Mouse (Mus musculus): ENCODE results near the gene Polr1a. TPM values are rescaled to one million over a fixed set of nuclear protein-coding genes. Genes with fewer than 3 reads are reported as not detected.
"Not testable (repeated sequence)": the region's sequence is repeated elsewhere in the genome, so short reads cannot be mapped to it uniquely, and the experiment has no call there.

Gene Polr1a
- total RNA-seq (2021) = 10 to 100 TPM; 35.7 to 44.8 TPM
- long read RNA-seq, experiment 1, partial matches to known transcripts = 13 of 16 reads
- long read RNA-seq, experiment 1, other reads (novel, unspliced or antisense) = 3 of 16 reads
- long read RNA-seq, experiment 2, full-length matches to known transcripts = 1 of 22 reads
- long read RNA-seq, experiment 2, partial matches to known transcripts = 18 of 22 reads
- long read RNA-seq, experiment 2, other reads (novel, unspliced or antisense) = 3 of 22 reads

DNA sequence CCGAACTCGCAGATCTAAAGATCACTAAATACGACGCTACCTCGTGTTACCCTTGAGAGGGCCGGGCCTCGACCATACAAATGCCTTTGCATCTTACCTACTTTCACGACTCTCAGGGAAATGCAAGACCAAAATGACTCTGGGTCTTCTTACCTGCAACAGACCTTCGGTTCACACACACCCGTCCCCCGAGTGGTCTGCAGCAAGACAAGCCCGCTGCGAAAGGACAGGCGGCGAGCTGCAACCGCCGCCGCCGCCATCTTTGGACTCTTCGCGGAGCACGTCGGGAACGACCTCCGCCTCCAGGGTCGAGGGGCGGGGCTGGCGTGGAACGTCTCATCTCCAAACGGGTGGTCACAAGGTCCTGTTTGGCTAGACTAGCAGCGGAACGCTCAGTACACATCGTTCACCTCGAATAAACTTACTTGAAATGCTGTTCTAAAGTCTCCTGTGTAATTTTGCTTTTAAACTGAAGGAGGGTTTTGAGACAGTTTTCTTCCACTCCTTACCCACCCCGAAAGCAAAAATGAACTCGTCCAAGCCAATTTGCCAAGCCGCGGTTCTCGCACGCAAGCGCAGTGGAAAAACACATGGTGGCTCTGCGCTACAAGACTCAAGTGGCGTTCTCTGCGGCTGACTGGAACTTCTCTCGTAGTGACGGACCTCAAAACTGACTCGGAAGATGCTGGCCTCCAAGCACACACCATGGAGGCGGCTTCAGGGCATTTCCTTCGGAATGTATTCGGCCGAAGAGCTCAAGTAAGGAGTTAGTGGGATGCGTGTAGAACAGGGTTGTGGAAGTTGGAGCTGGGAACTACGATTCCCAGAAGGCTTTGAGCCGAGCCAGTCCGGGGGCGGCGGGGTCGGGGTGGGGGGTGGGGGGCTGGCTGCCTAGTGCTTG lies at the start of gene Polr1a, which contains the start of gene Ptcd3:
Gene Polr1a (plus strand): TSS at position 573 of the 901 bp plus-strand sequence.
Gene Ptcd3 (minus strand): TSS at position 270 of the 901 bp plus-strand sequence.
- peak; percentile 89 to 94 for DNase-seq (ENCODE audit: low spot score in 2 of 2)

DNA sequence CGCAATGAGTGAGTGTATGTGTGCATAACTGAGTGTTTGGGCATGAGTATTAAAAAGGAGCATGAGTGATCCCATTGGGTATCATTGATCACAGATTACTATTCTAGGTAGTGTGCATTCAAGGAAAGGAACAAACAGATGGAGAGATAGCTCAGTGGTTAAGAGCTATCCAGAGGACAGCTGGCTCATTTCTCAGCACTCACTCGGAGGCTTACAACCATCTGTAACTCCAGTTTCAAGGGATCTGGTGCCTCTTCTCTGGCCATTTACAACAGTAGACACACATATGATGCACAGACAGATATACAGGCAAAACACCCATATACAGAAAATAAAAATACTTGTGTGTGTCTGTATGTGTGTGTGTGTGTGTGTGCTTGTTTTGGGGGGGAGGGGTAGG lies 41.1 kb upstream of the Polr1a start:
- DNase-seq (ENCODE audit: low spot score in 2 of 2) = no peak

DNA sequence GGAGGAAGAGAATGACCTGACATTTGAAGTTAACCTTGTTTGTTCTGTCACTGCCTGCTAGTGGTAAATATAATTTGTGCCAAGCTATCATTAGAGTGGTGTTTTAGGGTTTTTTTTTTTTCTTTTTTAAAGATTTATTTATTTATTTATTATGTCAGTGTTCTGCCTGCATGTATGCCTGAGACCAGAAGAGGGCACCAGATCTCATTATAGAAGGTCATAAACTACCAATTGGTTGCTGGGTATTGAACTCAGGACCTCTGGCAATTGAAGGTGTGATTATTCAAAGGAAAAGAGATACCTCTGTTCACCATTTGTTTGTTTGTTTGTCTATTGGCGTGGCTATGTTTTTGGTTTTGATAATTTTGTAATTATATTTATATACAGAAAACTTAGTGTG lies 40.0 kb upstream of the Polr1a start:
- no peak for DNase-seq (ENCODE audit: low spot score in 2 of 2)

DNA sequence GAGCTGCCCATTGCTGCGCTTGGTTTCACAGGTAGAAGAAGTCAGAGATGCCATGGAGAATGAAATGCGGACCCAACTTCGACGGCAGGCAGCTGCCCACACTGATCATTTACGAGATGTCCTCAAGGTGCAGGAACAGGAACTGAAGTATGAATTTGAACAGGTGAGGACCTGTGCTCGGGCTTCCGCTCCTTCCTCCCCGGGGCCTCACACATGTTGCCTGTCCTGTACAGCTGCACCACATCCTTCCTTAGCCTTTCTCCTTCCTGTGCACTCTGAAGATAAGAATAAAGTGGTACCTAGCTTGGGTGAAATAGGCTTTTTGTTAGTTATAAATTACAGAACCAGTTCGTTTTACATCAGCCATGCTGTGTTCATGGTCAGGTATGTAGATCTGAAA lies 37.5 kb upstream of the Polr1a start:
- DNase-seq (ENCODE audit: low spot score in 2 of 2) = no peak

DNA sequence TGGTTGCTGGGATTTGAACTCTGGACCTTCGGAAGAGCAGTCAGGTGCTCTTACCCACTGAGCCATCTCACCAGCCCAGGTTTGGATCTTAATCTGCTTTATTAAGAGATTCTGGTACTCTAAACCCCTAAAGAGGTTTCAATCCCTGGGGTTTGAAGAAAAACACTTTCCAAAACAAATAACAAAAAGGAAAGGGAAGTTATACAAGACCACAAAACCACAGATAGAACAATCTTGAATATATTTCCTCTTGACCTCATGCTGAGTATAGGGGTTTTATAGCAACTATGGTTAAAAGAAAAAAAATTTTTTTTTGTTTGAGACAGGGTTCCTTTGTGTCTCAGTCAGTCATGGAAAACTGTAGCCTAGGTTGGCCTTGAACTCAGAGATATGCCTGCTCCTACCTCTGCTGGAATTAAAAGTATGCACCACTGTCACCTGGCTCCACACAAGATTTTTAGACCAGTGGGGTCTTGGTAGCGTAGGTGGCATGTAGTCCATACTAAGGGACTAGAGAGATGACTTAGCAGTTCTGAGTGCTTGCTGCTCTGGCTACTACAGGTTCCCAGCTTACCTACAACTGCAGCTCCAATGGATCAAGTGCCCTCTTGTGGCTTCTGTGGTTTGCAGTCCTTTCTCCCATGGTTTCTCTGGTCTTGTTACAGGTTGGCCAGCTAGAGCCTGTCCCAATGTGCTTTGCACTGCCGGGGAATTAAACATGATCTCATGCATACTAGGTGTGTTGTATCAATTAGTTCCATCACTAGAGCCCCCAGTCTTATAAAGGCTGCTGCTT lies 30.7 kb upstream of the Polr1a start:
- no peak for DNase-seq (ENCODE audit: low spot score in 2 of 2)

DNA sequence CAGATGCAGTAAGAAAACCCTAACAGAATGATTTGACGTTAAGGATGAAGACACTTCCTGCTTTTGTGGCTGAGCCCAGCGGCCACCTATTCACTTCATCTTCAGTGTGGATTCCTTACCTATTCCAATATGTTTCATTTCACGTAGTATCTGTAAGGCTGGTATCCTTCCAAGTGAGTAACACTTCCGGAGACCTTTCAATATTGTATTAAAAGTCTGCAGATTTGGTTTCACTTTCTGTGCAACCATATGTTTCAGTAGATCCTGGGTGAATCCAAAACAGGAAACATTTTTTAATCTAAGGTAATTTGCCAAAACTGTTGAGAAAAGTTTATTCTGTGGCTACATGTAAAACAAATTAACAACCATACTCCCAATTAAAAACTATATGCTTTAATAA lies 15.6 kb upstream of the Polr1a start:
- no peak for DNase-seq (ENCODE audit: low spot score in 2 of 2)

DNA sequence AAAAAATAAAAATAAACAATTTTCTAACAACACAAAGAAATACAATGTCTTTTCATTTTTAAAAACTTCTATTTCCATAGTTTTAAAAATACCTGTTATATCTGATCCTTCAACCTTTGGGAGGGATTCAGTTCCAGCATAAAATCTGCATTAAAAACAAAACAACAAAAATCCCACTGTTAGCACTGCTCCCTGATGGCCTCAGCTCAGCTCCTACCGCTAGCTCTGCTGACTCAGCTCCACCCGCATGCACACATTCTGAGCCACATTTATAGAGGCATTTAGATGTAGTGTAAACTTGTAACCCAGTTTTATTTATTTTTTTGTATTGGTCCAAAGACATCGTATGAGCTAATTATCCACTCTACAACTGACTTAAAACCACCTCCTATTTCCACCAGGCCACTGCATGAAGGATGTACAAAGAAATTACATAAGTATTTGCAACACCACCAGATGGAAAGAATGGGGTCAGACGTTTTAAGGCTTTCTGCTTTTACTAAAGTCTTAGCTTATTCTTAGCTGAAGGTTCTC lies 1.1 kb upstream of the Polr1a start:
- DNase-seq (ENCODE audit: low spot score in 2 of 2) = no peak

DNA sequence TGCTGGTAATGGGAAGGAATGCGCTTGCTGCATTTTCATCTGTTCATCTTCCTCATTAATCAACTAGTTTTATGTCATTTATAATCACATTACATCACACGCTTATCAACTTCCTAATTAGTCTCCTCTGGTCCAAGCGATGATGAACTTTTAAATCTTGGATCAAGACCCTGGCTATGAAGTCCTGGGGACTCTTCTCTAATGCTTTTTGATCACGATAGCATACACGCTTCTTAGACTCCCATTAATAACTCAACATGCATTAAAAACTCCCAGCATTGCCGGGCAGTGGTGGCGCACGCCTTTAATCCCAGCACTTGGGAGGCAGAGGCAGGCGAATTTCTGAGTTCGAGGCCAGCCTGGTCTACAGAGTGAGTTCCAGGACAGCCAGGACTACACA lies 531 bp downstream of the Polr1a start:
- DNase-seq (ENCODE audit: low spot score in 2 of 2) = no peak

DNA sequence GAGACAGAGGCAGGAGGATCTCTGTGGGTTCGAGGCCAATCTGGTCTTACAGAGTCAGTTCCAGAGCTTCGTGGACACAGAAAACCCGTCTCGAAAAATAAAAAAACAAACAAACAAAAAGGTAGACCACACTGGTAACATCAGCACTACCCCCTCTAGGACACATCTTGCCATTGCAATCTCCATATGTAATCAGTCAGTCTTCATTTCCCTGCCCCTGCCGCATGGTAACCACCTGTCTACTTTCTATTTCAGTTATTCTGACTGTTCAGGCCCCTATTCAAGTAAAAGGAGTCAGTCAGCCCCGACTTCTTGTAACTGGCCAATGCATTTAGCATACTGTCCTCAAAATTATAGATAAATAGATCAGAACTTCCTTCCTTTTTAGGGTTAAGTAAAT lies 987 bp downstream of the Polr1a start:
- no peak for DNase-seq (ENCODE audit: low spot score in 2 of 2)

DNA sequence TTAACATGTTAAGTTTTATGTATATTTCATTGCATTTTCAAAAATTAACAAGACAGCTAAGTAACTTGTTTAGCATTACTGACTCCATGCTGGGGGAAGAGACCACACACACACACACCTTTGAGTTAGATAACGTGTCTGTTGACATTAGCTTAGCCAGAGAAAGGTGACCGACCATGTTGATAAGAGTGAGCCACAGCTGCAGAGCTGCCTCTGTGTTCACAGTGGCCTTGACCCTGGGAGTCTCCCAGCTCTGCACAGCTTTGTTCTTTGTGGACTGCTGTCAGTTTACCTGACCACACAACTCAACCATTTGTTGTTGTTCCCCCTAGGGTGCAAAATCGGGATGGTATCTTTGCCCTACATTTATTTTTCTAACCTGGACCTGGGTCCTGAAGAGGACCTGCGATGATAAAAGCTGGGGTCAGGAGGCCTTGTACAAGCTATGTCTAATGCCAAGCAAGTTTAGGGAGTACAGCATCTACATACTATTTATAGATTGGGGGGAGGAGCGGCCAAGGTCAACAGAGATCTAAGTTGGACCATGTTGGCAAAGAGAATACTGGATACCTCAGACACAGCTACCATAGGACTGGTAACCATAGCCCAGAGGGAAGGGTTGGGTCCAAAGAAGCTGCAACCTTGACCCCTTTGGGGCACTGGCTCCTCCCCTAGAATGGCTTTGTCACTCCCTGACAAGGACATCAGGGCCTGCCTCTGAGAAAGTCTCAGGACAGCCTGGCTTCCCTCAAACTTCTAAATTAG lies 3.0 kb downstream of the Polr1a start:
- no peak for DNase-seq (ENCODE audit: low spot score in 2 of 2)

DNA sequence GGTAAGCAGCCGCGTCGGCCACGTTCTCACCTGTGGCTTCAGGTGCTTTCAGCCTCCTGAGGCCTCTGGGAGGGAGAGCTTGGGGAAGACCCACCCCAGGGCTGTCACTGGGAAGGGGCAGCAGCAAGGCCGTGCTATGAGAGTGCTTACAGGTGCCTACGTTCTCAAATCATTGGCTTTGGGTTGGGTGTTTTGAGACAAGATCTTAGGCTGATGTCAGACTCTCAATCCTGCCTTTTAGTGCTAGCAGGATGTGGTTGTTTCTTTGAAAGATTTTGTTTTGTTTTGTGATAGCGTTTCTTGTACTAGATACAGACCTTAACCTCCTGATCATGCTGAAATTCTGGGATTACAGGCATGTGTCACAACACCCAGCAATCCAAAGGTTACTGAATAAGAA lies 11.9 kb downstream of the Polr1a start:
- DNase-seq (ENCODE audit: low spot score in 2 of 2) = no peak

DNA sequence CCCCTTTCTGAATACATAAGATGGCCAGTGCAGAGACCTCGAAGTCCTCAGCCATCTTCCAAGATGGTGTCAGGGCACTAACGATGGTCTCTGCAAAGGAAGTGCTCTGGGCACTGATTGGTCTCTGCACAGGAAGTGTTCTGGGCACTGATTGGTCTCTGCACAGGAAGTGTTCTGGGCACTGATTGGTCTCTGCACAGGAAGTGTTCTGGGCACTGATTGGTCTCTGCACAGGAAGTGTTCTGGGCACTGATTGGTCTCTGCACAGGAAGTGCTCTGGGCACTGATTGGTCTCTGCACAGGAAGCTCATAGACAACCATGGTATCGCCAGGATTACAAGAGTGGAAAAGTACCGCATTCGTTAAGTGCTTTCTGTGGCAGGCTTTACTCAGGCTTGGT lies 16.4 kb downstream of the Polr1a start:
- DNase-seq (ENCODE audit: low spot score in 2 of 2) = not testable (repeated sequence)

DNA sequence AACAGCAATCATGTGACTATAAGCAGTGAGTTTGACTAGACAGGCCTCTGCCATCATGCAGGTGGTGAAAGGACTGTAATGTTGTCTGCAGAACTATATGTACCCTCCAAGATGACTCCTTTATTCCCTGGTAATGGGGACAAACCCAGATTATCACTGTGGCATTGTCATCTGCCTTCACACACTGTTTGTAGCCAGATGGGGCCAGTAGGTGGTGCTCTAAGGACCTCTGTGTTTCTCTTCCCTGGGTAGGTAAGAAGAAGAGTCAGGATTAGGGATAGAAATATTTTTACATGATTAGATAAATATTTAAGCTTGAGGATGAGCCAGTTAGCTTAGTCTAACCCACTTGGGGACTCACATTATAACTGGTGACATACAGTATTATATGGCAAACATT lies 19.1 kb downstream of the Polr1a start:
- peak in 1 of 2 experiments; percentile 56 for DNase-seq (ENCODE audit: low spot score in 2 of 2)

DNA sequence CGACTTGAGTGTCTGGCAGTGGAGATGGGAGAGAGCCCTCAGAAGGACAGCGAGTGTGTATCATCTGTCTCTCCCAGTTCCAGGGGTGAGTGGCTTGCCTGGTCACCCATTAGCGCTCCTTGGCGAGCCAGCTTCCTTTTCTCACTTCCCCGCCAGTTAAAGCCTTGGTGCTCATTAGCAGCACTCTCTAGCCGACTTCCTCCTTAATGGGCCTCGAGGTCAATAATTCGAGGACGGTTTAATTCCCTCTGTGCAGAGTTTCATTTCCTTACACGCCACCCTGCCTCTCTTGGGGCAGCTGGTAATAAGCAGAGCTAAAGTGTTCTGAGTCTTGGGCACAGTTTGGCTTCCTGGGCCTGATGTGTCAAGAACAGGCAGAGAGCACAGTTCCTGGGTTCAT lies 21.2 kb downstream of the Polr1a start:
- DNase-seq (ENCODE audit: low spot score in 2 of 2) = no peak

DNA sequence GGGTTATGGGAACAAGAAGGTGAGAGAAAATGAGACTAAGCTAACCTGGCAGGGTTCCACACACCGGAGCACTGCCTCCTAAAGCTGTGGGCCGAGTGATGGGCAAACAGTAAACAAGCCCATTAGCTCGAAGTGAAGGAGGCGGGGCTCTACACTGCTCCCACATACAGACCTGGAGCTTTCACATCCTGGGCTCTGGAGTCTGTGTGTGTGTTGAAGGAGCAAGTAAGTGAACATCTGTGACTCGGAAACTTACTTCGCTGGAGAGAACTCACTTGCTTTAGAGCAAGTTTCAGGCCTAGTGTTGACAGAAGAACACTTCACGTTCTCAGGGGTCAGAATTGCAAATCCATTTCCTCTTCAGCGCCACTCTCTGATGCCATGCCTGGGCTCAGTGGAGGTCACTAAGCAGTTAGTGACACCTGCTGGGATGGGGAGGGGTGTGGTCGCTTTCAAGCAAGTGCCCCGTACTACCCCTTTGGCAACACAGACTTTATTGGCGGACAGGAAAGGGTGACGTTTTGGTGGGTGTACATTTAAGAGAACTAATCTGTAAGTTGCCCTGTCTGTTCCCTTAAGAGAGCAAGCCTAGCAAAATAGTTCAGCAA lies 22.1 kb downstream of the Polr1a start:
- no peak for DNase-seq (ENCODE audit: low spot score in 2 of 2)

DNA sequence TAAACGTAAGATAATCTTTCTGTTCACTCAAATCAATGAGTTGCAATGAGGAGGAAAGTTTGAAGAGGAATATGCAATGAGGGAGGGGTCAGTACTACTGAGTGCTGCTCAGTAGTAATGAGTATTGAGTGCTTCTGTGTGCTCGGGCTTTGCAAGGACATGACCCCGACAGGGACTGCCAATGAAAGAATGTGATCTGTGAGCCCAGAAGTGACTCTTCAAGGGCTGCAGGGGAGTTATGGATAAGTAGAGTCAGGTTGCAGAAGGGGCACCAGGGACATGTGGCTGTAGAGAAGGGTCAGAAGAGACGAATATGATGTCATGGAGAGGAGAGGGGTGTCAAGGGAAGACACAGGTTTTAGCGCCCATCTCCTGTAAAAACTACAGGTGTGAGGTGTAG lies 23.5 kb downstream of the Polr1a start:
- DNase-seq (ENCODE audit: low spot score in 2 of 2) = no peak

DNA sequence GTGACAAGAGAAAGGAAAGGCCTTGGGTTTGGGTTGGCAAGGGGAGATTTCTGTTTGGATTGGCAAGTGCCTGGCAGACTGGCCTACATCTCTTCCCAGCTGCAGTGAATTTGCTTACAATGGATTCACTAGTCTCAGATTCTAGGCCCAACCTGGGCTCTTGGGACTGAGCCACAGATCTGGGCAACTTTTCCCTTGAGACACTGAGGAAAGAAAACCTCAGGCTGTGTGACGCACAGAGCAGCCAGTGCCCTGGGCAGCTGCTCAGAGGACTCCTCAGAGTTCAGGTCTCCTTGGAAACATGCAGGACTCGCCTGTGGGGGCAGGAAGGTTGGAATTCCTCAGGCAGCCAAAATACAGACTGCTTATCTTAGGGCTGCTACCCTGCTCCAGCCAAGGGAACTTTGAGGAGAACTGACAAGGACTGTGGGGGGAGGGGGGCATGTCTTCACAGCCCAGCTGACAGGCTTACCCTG lies 25.3 kb downstream of the Polr1a start:
- no peak for DNase-seq (ENCODE audit: low spot score in 2 of 2)

DNA sequence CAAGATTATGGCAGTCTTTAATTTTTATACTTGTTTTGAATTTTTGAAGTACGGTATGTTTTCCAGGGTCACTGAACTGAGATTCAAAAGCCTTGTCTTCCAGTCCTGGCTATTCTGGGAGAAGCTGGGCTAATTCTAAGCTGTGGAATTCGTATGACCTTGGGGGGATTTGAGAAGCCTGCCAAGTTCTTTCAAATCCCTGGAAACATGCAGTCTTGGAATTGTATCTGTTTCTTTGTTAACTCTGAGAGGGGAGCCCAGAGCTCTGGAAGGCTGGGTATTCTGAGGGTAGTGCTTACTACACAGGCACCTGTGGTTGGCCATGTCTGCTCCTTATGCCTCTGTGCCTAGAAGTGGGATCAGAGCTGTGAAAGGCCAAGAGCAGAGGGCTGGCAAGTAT lies 26.9 kb downstream of the Polr1a start:
- no peak for DNase-seq (ENCODE audit: low spot score in 2 of 2)

DNA sequence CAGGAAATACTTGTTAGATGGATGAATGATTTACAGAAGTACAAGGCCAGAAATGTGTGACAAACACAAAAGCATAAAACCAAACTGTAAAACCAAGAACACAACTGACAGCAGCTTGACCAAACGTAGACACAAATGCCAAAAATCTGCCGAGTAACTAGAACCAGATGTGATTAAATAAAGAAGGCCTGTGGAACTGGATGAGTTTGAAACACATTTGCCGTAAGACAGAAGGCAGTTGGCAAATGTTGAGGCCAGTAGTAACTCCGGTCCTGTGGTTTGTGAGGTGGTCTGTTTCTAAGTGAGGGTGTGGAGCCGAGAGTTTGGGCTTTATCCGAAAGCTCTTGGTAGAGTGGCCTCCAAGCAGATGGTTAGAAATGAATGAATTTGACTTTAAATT lies 32.1 kb downstream of the Polr1a start:
- no peak for DNase-seq (ENCODE audit: low spot score in 2 of 2)

DNA sequence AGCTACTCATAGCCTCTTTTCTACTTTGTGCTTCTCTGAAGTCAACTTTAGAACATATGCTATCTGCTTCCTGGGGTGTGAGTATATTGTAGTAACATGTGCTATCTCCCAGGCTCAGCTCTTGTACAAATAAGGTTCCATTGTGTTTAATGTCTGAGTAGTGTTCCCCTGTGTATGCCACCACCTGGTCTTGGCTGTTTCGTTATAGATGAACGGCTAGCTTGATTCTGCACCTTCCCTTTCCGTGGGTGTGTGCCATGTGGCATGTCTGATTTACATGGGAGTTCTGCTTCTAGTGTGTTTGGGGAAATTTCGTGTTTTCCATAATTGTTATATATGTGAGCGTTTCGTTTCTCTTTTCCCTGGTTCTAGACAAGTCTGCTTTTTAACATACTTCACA lies 36.2 kb downstream of the Polr1a start:
- DNase-seq (ENCODE audit: low spot score in 2 of 2) = no peak

All from gastrocnemius, postnatal 4 days (tissue).